In genomic region chr11:69211431-69211830, GRCm38 (mm10) we compare ENCODE assay signal across 8 mouse cellular contexts. TPM values are rescaled to one million over a fixed set of nuclear protein-coding genes. Genes with fewer than 3 reads are reported as not detected.
DNase-seq lines count a peak whose midpoint lies in the region; ATAC-seq lines count a peak whose summit lies in the region.

No protein-coding gene starts in this region.

- H3K9me3 ChIP-seq in forebrain, embryonic 12.5 days: no peaks in the 10 kb centered on the region
- no peaks in the 10 kb centered on the region for H3K9me3 ChIP-seq in forebrain, embryonic 10.5 days
- no peaks in the 10 kb centered on the region for H3K9me3 ChIP-seq in hindbrain, embryonic 15.5 days
- H3K9me3 ChIP-seq in limb, embryonic 13.5 days: no peaks in the 10 kb centered on the region

- no peak for DNase-seq in forebrain, embryonic 10.5 days (ENCODE audit: extremely low spot score, low spot score)
- DNase-seq in cerebellum, postnatal 10 days: peak; percentile 74 to 82
- DNase-seq in telencephalon, adult 2 months (ENCODE audit: low read depth, low spot score): peak; percentile 86
- DNase-seq in thymus, adult 18-20 months: no peak
- DNase-seq in B cell, adult 2 months: no peak

- no peak overlapping the region for H3K27ac ChIP-seq in forebrain, embryonic 12.5 days
- H3K27ac ChIP-seq in forebrain, embryonic 10.5 days: no peak overlapping the region
- H3K27ac ChIP-seq in hindbrain, embryonic 15.5 days (replicated peaks): 0 out of 2 replicates have a peak overlapping the region, but pooled peaks have one; percentile 42
- H3K27ac ChIP-seq in limb, embryonic 13.5 days: no peak overlapping the region

- peak overlapping the region; percentile 21; the same call in 1 of the 2 replicates for H3K4me2 ChIP-seq in forebrain, embryonic 12.5 days
- peak overlapping the region; percentile 46 for H3K4me2 ChIP-seq in hindbrain, embryonic 15.5 days
- H3K4me2 ChIP-seq in limb, embryonic 13.5 days (replicated peaks): peak overlapping the region; percentile 47

- H3K27me3 ChIP-seq in forebrain, embryonic 12.5 days: 0 out of 2 replicates have a peak, but pooled peaks cover 5% of the 10 kb centered on the region
- H3K27me3 ChIP-seq in forebrain, embryonic 10.5 days (ENCODE audit: poor library complexity, severe bottlenecking): no peaks in the 10 kb centered on the region
- 0 out of 2 replicates have a peak, but pooled peaks cover 3% of the 10 kb centered on the region for H3K27me3 ChIP-seq in hindbrain, embryonic 15.5 days
- H3K27me3 ChIP-seq in limb, embryonic 13.5 days: 0 out of 2 replicates have a peak, but pooled peaks cover 4% of the 10 kb centered on the region

- no peak overlapping the region for H3K9ac ChIP-seq in forebrain, embryonic 12.5 days
- H3K9ac ChIP-seq in hindbrain, embryonic 15.5 days: peak overlapping the region; percentile 36; the same call in 1 of the 2 replicates
- H3K9ac ChIP-seq in limb, embryonic 13.5 days: no peak overlapping the region

- peak overlapping the region; percentile 17; the same call in 1 of the 2 replicates for H3K4me3 ChIP-seq in forebrain, embryonic 12.5 days (replicated peaks)
- H3K4me3 ChIP-seq in forebrain, embryonic 10.5 days: no peak overlapping the region
- peak overlapping the region; percentile 38 for H3K4me3 ChIP-seq in hindbrain, embryonic 15.5 days
- H3K4me3 ChIP-seq in limb, embryonic 13.5 days: peak overlapping the region; percentile 29

- H3K36me3 ChIP-seq in forebrain, embryonic 12.5 days (replicated peaks): no peaks in the 10 kb centered on the region
- H3K36me3 ChIP-seq in forebrain, embryonic 10.5 days (replicated peaks): no peaks in the 10 kb centered on the region
- no peaks in the 10 kb centered on the region for H3K36me3 ChIP-seq in hindbrain, embryonic 15.5 days
- no peaks in the 10 kb centered on the region for H3K36me3 ChIP-seq in limb, embryonic 13.5 days

- no peaks in the 10 kb centered on the region for H3K4me1 ChIP-seq in forebrain, embryonic 12.5 days
- H3K4me1 ChIP-seq in forebrain, embryonic 10.5 days: no peaks in the 10 kb centered on the region
- H3K4me1 ChIP-seq in hindbrain, embryonic 15.5 days (replicated peaks): no peaks in the 10 kb centered on the region
- H3K4me1 ChIP-seq in limb, embryonic 13.5 days: no peaks in the 10 kb centered on the region

- ATAC-seq in forebrain, embryonic 12.5 days (ENCODE audit: low FRiP score): no peak
- peak; percentile 68; the same call in 1 of the 2 replicates for ATAC-seq in hindbrain, embryonic 15.5 days (ENCODE audit: low FRiP score, low read depth)
- ATAC-seq in limb, embryonic 13.5 days (ENCODE audit: low FRiP score, low read depth): no peak

- WGBS in forebrain, embryonic 12.5 days: 49% methylated on average over 2 of the region's 2 CpGs
- 67% methylated on average over 2 of the region's 2 CpGs for WGBS in forebrain, embryonic 10.5 days
- 32% methylated on average over 2 of the region's 2 CpGs for WGBS in hindbrain, embryonic 15.5 days
- WGBS in limb, embryonic 13.5 days: 28% methylated on average over 2 of the region's 2 CpGs

RNA-seq across cellular contexts. Expression of gene Alox8, which starts 13.8 kb away (rescaled TPM):
- not detected in 2 replicates for polyA plus RNA-seq in forebrain, embryonic 12.5 days (2016; fragmentation: Nextera tagmentation; extraction: Ambion mirVana)
- polyA plus RNA-seq in forebrain, embryonic 10.5 days (2016; fragmentation: Nextera tagmentation; extraction: Ambion mirVana): 0.10 TPM in 1 of 2 replicates, not detected in the other
- 0.34 and 0.44 TPM in 2 replicates for polyA plus RNA-seq in hindbrain, embryonic 15.5 days (2015; fragmentation: Nextera tagmentation; extraction: Ambion mirVana)
- polyA plus RNA-seq in limb, embryonic 13.5 days (2015; fragmentation: Nextera tagmentation; extraction: Ambion mirVana): 0.08 and 0.09 TPM in 2 replicates

RNA-seq across cellular contexts. Expression of gene Gucy2e, which starts 25.4 kb away (rescaled TPM):
- 0.17 and 0.19 TPM in 2 replicates for polyA plus RNA-seq in forebrain, embryonic 12.5 days (2016; fragmentation: Nextera tagmentation; extraction: Ambion mirVana)
- polyA plus RNA-seq in forebrain, embryonic 10.5 days (2016; fragmentation: Nextera tagmentation; extraction: Ambion mirVana): 0.04 and 0.06 TPM in 2 replicates
- 0.40 and 0.43 TPM in 2 replicates for polyA plus RNA-seq in hindbrain, embryonic 15.5 days (2015; fragmentation: Nextera tagmentation; extraction: Ambion mirVana)
- 0.09 and 0.25 TPM in 2 replicates for polyA plus RNA-seq in limb, embryonic 13.5 days (2015; fragmentation: Nextera tagmentation; extraction: Ambion mirVana)

RNA-seq across cellular contexts. Expression of gene Alox12b, which starts 54.6 kb away (rescaled TPM):
- not detected in 2 replicates for polyA plus RNA-seq in forebrain, embryonic 12.5 days (2016; fragmentation: Nextera tagmentation; extraction: Ambion mirVana)
- 0.05 TPM in 1 of 2 replicates, not detected in the other for polyA plus RNA-seq in forebrain, embryonic 10.5 days (2016; fragmentation: Nextera tagmentation; extraction: Ambion mirVana)
- 0.35 and 0.72 TPM in 2 replicates for polyA plus RNA-seq in hindbrain, embryonic 15.5 days (2015; fragmentation: Nextera tagmentation; extraction: Ambion mirVana)
- 0.22 and 0.25 TPM in 2 replicates for polyA plus RNA-seq in limb, embryonic 13.5 days (2015; fragmentation: Nextera tagmentation; extraction: Ambion mirVana)

Comparison
In these comparisons a context has a peak if more than half of its experiments do, and no peak if none do; other contexts are left out.
1. DNase-seq: peak in cerebellum, postnatal 10 days (2 of 2) and telencephalon, adult 2 months (single experiment); none in forebrain, embryonic 10.5 days (single experiment), thymus, adult 18-20 months (0 of 2) and B cell, adult 2 months (0 of 2).
2. Peak in every context shown above with its lines, with median percentiles within 50 percentile points of each other: H3K4me2 ChIP-seq.